Mouse (Mus musculus) myocyte (in vitro differentiated cells): ENCODE results near the gene Slc20a1. TPM values are rescaled to one million over a fixed set of nuclear protein-coding genes. Genes with fewer than 3 reads are reported as not detected.
A peak's percentile ranks its signal among the peaks of the same experiment; 100 is the strongest.

Experiments
- H3K27me3 ChIP-seq: one replicate; pipeline ENCODE4 v1.6.1; 2011; ENCODE audit not compliant: control insufficient read depth, insufficient read depth, insufficient read length
- H3K36me3 ChIP-seq: one replicate; pipeline ENCODE4 v1.6.1; 2011; ENCODE audit not compliant: control insufficient read depth, insufficient read depth
- H3K4me2 ChIP-seq: one replicate; pipeline ENCODE4 v1.6.1; 2011; ENCODE audit warnings: low read depth, control low read depth
- H3K4me3 ChIP-seq: one replicate; pipeline ENCODE4 v1.5.1; 2011; ENCODE audit warnings: mild to moderate bottlenecking, control low read depth, moderate library complexity
- H3K79me2 ChIP-seq: one replicate; pipeline ENCODE4 v1.6.1; 2011; ENCODE audit not compliant: control insufficient read depth, insufficient read depth
- H3ac ChIP-seq: one replicate; pipeline ENCODE4 v1.6.1; 2011; ENCODE audit not compliant: control insufficient read depth, insufficient read length
- CEBPB ChIP-seq: IDR thresholded peaks from 2 replicates; pipeline ENCODE4 v1.6.1; 2011; ENCODE audit warnings: mild to moderate bottlenecking, moderate library complexity; ENCODE audit not compliant: poor library complexity, insufficient read depth, severe bottlenecking
- E2F4 ChIP-seq: IDR thresholded peaks from one replicate; pipeline ENCODE4 v1.6.1; 2011; ENCODE audit warnings: mild to moderate bottlenecking, control low read depth, moderate library complexity; ENCODE audit not compliant: insufficient read depth
- MAX ChIP-seq: IDR thresholded peaks from one replicate; pipeline ENCODE4 v1.6.1; 2011; ENCODE audit warnings: low read depth, mild to moderate bottlenecking, control low read depth
- MYOD1 ChIP-seq, 3 experiments: IDR thresholded peaks; one replicate each; pipeline ENCODE4 v1.6.1; 2011; ENCODE audit warnings: control low read depth in 2 of 3, low read depth in 2 of 3, mild to moderate bottlenecking in 2 of 3, moderate library complexity in 1 of 3; ENCODE audit not compliant: insufficient read length in 2 of 3, control insufficient read depth in 1 of 3
- MYOG ChIP-seq, 3 experiments: IDR thresholded peaks; one replicate each; pipeline ENCODE4 v1.6.1; 2011; ENCODE audit warnings: control low read depth in 2 of 3, low read depth in 2 of 3, mild to moderate bottlenecking in 2 of 3; ENCODE audit not compliant: insufficient read length in 2 of 3, control insufficient read depth in 1 of 3, insufficient read depth in 1 of 3
- POLR2A ChIP-seq: IDR thresholded peaks from one replicate; pipeline ENCODE4 v1.6.1; 2011; ENCODE audit warnings: low read depth, mild to moderate bottlenecking, control low read depth, moderate library complexity; ENCODE audit not compliant: insufficient read length
- POLR2AphosphoS2 ChIP-seq: IDR thresholded peaks from one replicate; pipeline ENCODE4 v1.6.1; 2011; ENCODE audit warnings: low read depth, control low read depth; ENCODE audit not compliant: insufficient read length
- REST ChIP-seq: IDR thresholded peaks from one replicate; pipeline ENCODE4 v1.6.1; 2011; ENCODE audit warnings: mild to moderate bottlenecking, control low read depth, moderate library complexity; ENCODE audit not compliant: insufficient read depth, insufficient read length
- SRF ChIP-seq: IDR thresholded peaks from one replicate; pipeline ENCODE4 v1.6.1; 2011; ENCODE audit warnings: low read depth; ENCODE audit not compliant: control insufficient read depth, insufficient read length
- TCF12 ChIP-seq: IDR thresholded peaks from one replicate; pipeline ENCODE4 v1.6.1; 2011; ENCODE audit warnings: mild to moderate bottlenecking, control low read depth; ENCODE audit not compliant: poor library complexity, insufficient read depth, severe bottlenecking
- TCF3 ChIP-seq: IDR thresholded peaks from one replicate; pipeline ENCODE4 v1.6.1; 2011; ENCODE audit warnings: low read depth, control low read depth; ENCODE audit not compliant: insufficient read length
- USF1 ChIP-seq: IDR thresholded peaks from one replicate; pipeline ENCODE4 v1.6.1; 2011; ENCODE audit warnings: low read depth, mild to moderate bottlenecking, control low read depth, moderate library complexity
- polyA plus RNA-seq: library from polyadenylated mRNA; unstranded; fragments of >200 nt; fragmentation: generic; extraction: Trizol; gene quantifications from one replicate; pipeline ENCODE4 v1.2.1, GENCODE M21; 2012; ENCODE audit warnings: missing spikeins

Slc20a1 gene
- polyA plus RNA-seq, 1 experiment: 41.7 TPM

GRCm38 (mm10) chr2:129240726-129241432 lies 42.3 kb downstream of the Slc20a1 start:
- Histone ChIP-seq H3K27me3 (no peaks in the 10 kb centered on the region), H3ac (no peak overlapping the region), H3K4me3 (no peak overlapping the region), H3K36me3 (no peaks in the 10 kb centered on the region), H3K4me2 (no peak overlapping the region), H3K79me2 (no peaks in the 10 kb centered on the region)
- TF ChIP-seq REST: no peak
- no peak for TF ChIP-seq USF1
- no peak for TF ChIP-seq POLR2AphosphoS2
- no peak for TF ChIP-seq MAX
- no peak for TF ChIP-seq MYOD1 (IDR thresholded peaks at IDR 0.05; ENCODE audit: control insufficient read depth in 1 of 3, insufficient read length in 2 of 3, low read depth in 2 of 3)
- no peak for TF ChIP-seq TCF12
- no peak for TF ChIP-seq CEBPB
- no peak for TF ChIP-seq POLR2A
- no peak for TF ChIP-seq MYOG (IDR thresholded peaks at IDR 0.05; ENCODE audit: control insufficient read depth in 1 of 3, insufficient read depth in 1 of 3, insufficient read length in 2 of 3, low read depth in 2 of 3)
- TF ChIP-seq TCF3: no peak
- no peak for TF ChIP-seq E2F4
- TF ChIP-seq SRF: no peak

- Histone ChIP-seq H3K4me3 (no peak overlapping the region), H3K4me2 (no peak overlapping the region), H3K27me3 (no peaks in the 10 kb centered on the region), H3K36me3 (no peaks in the 10 kb centered on the region), H3K79me2 (no peaks in the 10 kb centered on the region), H3ac (no peak overlapping the region)
- TF ChIP-seq MYOG (IDR thresholded peaks at IDR 0.05; ENCODE audit: control insufficient read depth in 1 of 3, insufficient read depth in 1 of 3, insufficient read length in 2 of 3, low read depth in 2 of 3) (no peak), USF1 (peak; percentile 31)
Observed at GRCm38 (mm10) chr2:129241845-129242833, 43.6 kb downstream of the Slc20a1 start.

GRCm38 (mm10) chr2:129243005-129243404 lies 44.4 kb downstream of the Slc20a1 start:
- no peak overlapping the region for H3K4me2 ChIP-seq
- H3ac ChIP-seq: no peak overlapping the region
- TF ChIP-seq MAX: no peak
- TF ChIP-seq REST: no peak
- no peak for TF ChIP-seq E2F4
- TF ChIP-seq POLR2A: no peak
- TF ChIP-seq USF1: no peak
- TF ChIP-seq MYOG (IDR thresholded peaks at IDR 0.05; ENCODE audit: control insufficient read depth in 1 of 3, insufficient read depth in 1 of 3, insufficient read length in 2 of 3, low read depth in 2 of 3): no peak
- TF ChIP-seq MYOD1 (IDR thresholded peaks at IDR 0.05; ENCODE audit: control insufficient read depth in 1 of 3, insufficient read length in 2 of 3, low read depth in 2 of 3): no peak
- TF ChIP-seq SRF: no peak
- H3K27me3 ChIP-seq: no peaks in the 10 kb centered on the region
- no peaks in the 10 kb centered on the region for H3K79me2 ChIP-seq
- no peak overlapping the region for H3K4me3 ChIP-seq
- H3K36me3 ChIP-seq: no peaks in the 10 kb centered on the region

- Histone ChIP-seq H3K79me2 (no peaks in the 10 kb centered on the region), H3K27me3 (no peaks in the 10 kb centered on the region), H3K36me3 (no peaks in the 10 kb centered on the region), H3ac (no peak overlapping the region), H3K4me3 (no peak overlapping the region), H3K4me2 (no peak overlapping the region)
- TF ChIP-seq POLR2AphosphoS2 (no peak), POLR2A (no peak), E2F4 (no peak), MYOD1 (IDR thresholded peaks at IDR 0.05; ENCODE audit: control insufficient read depth in 1 of 3, insufficient read length in 2 of 3, low read depth in 2 of 3) (no peak), MYOG (IDR thresholded peaks at IDR 0.05; ENCODE audit: control insufficient read depth in 1 of 3, insufficient read depth in 1 of 3, insufficient read length in 2 of 3, low read depth in 2 of 3) (no peak), CEBPB (no peak), SRF (no peak), USF1 (no peak), TCF12 (no peak), REST (no peak), TCF3 (no peak), MAX (no peak)
Observed at GRCm38 (mm10) chr2:129243786-129244185, 45.2 kb downstream of the Slc20a1 start.
